Mouse (Mus musculus): Measurements from ENCODE around the gene Agrp.
A peak's percentile ranks its signal among the peaks of the same experiment; 100 is the strongest.

Gene Agrp

GRCm38 (mm10) chr8:105636963-105637510, at the start of gene Agrp:
Agrp (minus strand) TSS chr8:105637393.
- DNase-seq (ENCODE audit: inconsistent ontology term), result no peak

- no peak for DNase-seq (ENCODE audit: inconsistent ontology term)
Measured at GRCm38 (mm10) chr8:105686551-105686950, 49.4 kb upstream of the Agrp start.

GRCm38 (mm10) chr8:105685796-105686308, 48.7 kb upstream of the Agrp start, which contains the start of gene Carmil2:
Carmil2 (plus strand) TSS chr8:105686274.
- DNase-seq (ENCODE audit: inconsistent ontology term), result peak; percentile 40

GRCm38 (mm10) chr8:105685325-105685724, 48.1 kb upstream of the Agrp start:
- DNase-seq (ENCODE audit: inconsistent ontology term), result no peak

- no peak for DNase-seq (ENCODE audit: inconsistent ontology term)
Measured at GRCm38 (mm10) chr8:105677891-105678290, 40.7 kb upstream of the Agrp start.

GRCm38 (mm10) chr8:105661167-105661566, 24.0 kb upstream of the Agrp start:
- no peak for DNase-seq (ENCODE audit: inconsistent ontology term)

GRCm38 (mm10) chr8:105657641-105658040, 20.4 kb upstream of the Agrp start:
- DNase-seq (ENCODE audit: inconsistent ontology term), result no peak

GRCm38 (mm10) chr8:105648929-105649328, 11.7 kb upstream of the Agrp start:
- no peak for DNase-seq (ENCODE audit: inconsistent ontology term)

- DNase-seq (ENCODE audit: inconsistent ontology term), result no peak
Measured at GRCm38 (mm10) chr8:105645205-105645604, 8.0 kb upstream of the Agrp start.

GRCm38 (mm10) chr8:105640511-105640910, 3.3 kb upstream of the Agrp start:
- peak; percentile 34 for DNase-seq (ENCODE audit: inconsistent ontology term)

- DNase-seq (ENCODE audit: inconsistent ontology term), result peak; percentile 21
Measured at GRCm38 (mm10) chr8:105639835-105640234, 2.6 kb upstream of the Agrp start.

- no peak for DNase-seq (ENCODE audit: inconsistent ontology term)
Measured at GRCm38 (mm10) chr8:105638510-105638909, 1.3 kb upstream of the Agrp start.

GRCm38 (mm10) chr8:105637601-105638041, 428 bp upstream of the Agrp start:
- DNase-seq (ENCODE audit: inconsistent ontology term), result peak; percentile 29

- DNase-seq (ENCODE audit: inconsistent ontology term), result peak; percentile 96
Measured at GRCm38 (mm10) chr8:105636018-105636962, 903 bp downstream of the Agrp start, which contains the start of gene Ctcf. Ctcf (plus strand) TSS chr8:105636568.

- DNase-seq (ENCODE audit: inconsistent ontology term), result no peak
Measured at GRCm38 (mm10) chr8:105635481-105635880, 1.7 kb downstream of the Agrp start.

GRCm38 (mm10) chr8:105634771-105635458, 2.3 kb downstream of the Agrp start:
- no peak for DNase-seq (ENCODE audit: inconsistent ontology term)

GRCm38 (mm10) chr8:105629337-105629736, 7.9 kb downstream of the Agrp start:
- no peak for DNase-seq (ENCODE audit: inconsistent ontology term)

- DNase-seq (ENCODE audit: inconsistent ontology term), result no peak
Measured at GRCm38 (mm10) chr8:105626086-105626485, 11.1 kb downstream of the Agrp start.

- no peak for DNase-seq (ENCODE audit: inconsistent ontology term)
Measured at GRCm38 (mm10) chr8:105624831-105625230, 12.4 kb downstream of the Agrp start.

GRCm38 (mm10) chr8:105624401-105624800, 12.8 kb downstream of the Agrp start:
- DNase-seq (ENCODE audit: inconsistent ontology term), result no peak

GRCm38 (mm10) chr8:105623679-105624245, 13.4 kb downstream of the Agrp start:
- DNase-seq (ENCODE audit: inconsistent ontology term), result no peak

GRCm38 (mm10) chr8:105623118-105623517, 14.1 kb downstream of the Agrp start:
- DNase-seq (ENCODE audit: inconsistent ontology term), result no peak
